Mouse (Mus musculus) layer of hippocampus, adult 2 months (tissue): ENCODE measurements at regions not wholly inside any gene's neighbourhood (a gene's known extent, or its start where the extent isn't known, plus 50 kb on each side); places are given as distances from the start of the nearest gene placed in this dataset.
"Not testable (repeated sequence)": the region's sequence is repeated elsewhere in the genome, so short reads cannot be mapped to it uniquely, and the experiment has no call there.

ENCODE experiments used
- DNase-seq, 2 experiments: peaks; one replicate each; pipeline ENCODE4 v3.0.0; 2022; ENCODE audit warnings: low spot score in 2 of 2
- H3K27ac ChIP-seq: fragments of 200-600 bp; 2 replicates; pipeline ENCODE4 v1.8.1; 2022
- H3K4me3 ChIP-seq: fragments of 200-600 bp; 2 replicates; pipeline ENCODE4 v1.8.1; 2022; ENCODE audit warnings: mild to moderate bottlenecking

GRCm38 (mm10) chrX:33416321-33416720 is 103.1 kb downstream of the Btbd35f12 start:
- not testable (repeated sequence) for H3K27ac ChIP-seq, H3K4me3 ChIP-seq
- DNase-seq, result peak in 1 of 2 experiments; percentile 8
